Mouse (Mus musculus) G1E (cell line): ENCODE measurements around the gene Tmf1. TPM values are rescaled to one million over a fixed set of nuclear protein-coding genes. Genes with fewer than 3 reads are reported as not detected.

Source experiments
- ATAC-seq: 2 replicates; pipeline ENCODE4 v1.8.0; 2016; ENCODE audit warnings: mild to moderate bottlenecking; ENCODE audit not compliant: insufficient number of reproducible peaks, poor library complexity, low FRiP score, severe bottlenecking; ENCODE audit errors: extremely low read depth
- DNase-seq: peaks from one replicate; pipeline ENCODE4 v3.0.0; 2012; ENCODE audit warnings: low spot score
- H3K27me3 ChIP-seq: 2 replicates; pipeline ENCODE4 v1.6.1; 2012; ENCODE audit warnings: mild to moderate bottlenecking, low read length, inconsistent platforms; ENCODE audit not compliant: insufficient read depth
- H3K36me3 ChIP-seq: replicated peaks from 2 replicates; pipeline ENCODE3; 2012; ENCODE audit warnings: mild to moderate bottlenecking, inconsistent platforms
- H3K4me1 ChIP-seq: 2 replicates; pipeline ENCODE4 v1.6.1; 2012; ENCODE audit warnings: low read depth, low read length, inconsistent platforms, mixed read lengths; ENCODE audit not compliant: insufficient read depth
- H3K4me3 ChIP-seq: 2 replicates; pipeline ENCODE4 v1.5.1; 2012; ENCODE audit warnings: low read depth, mild to moderate bottlenecking, inconsistent platforms, low read length, moderate library complexity, mixed read lengths
- H3K9me3 ChIP-seq: replicated peaks from 2 replicates; pipeline ENCODE4 v1.6.1; 2012; ENCODE audit warnings: inconsistent platforms
- CTCF ChIP-seq: IDR thresholded peaks from 2 replicates; pipeline ENCODE4 v1.5.1; 2012; ENCODE audit warnings: low read depth, low read length, inconsistent platforms, mixed read lengths
- GATA1 ChIP-seq: IDR thresholded peaks from 2 replicates; pipeline ENCODE4 v1.6.1; 2012; ENCODE audit warnings: borderline replicate concordance, low read length, inconsistent platforms, mixed read lengths
- GATA2 ChIP-seq: IDR thresholded peaks from 2 replicates; pipeline ENCODE4 v1.6.1; 2012; ENCODE audit warnings: low read depth, low read length, inconsistent platforms, borderline replicate concordance
- POLR2AphosphoS5 ChIP-seq: IDR thresholded peaks from 2 replicates; pipeline ENCODE4 v1.6.1; 2012; ENCODE audit warnings: low read depth, low read length, inconsistent platforms; ENCODE audit not compliant: insufficient replicate concordance
- TAL1 ChIP-seq: conservative IDR thresholded peaks from 2 replicates; pipeline ENCODE4 v1.6.1; 2012; ENCODE audit warnings: low read depth, low read length, inconsistent platforms, mixed read lengths
- polyA plus RNA-seq: library from polyadenylated mRNA; stranded (reverse); fragments of >175 nt; gene quantifications from 2 replicates; pipeline ENCODE4 v1.2.3, GENCODE M21; 2012
- total RNA-seq, 2 experiments: library from RNA; stranded (forward) in 1 of 2; stranded (reverse) in 1 of 2; fragments of 200-1000 nt in 1 of 2; fragments of >200 nt in 1 of 2; fragmentation: Nextera tagmentation in 1 of 2; gene quantifications; 2 replicates each; pipeline ENCODE4 v1.2.3; 2014 to 2017

Tmf1 gene
- total and polyA plus RNA-seq, 3 experiments = 6.6 to 121 (median 38.5) TPM

DNA sequence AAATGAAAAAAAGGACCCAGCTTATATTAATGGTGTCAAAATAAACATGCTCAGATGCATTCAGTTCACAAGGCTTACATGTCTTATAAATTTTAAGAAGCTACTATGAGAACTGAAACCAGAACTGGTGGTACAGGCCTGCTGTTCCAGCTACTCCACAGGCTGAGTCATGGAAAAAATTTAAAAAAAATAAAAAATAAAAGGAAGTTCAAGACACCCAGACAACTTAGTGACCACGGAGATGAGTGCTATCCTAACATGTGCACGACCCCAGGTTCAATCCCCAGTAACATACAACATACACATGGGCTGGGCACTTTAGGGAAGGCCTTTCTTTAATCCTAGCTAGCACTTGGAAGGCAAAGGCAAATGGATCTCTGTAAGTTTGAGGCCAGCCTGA, 29.2 kb downstream of the Tmf1 start:
- Histone ChIP-seq H3K9me3 (no peaks in the 10 kb centered on the region), H3K27me3 (no peaks in the 10 kb centered on the region), H3K4me1 (peaks cover 22% of the 10 kb centered on the region), H3K4me3 (no peak overlapping the region), H3K36me3 (peaks cover 34% of the 10 kb centered on the region)
- no peak for TF ChIP-seq GATA1
- DNase-seq (no peak), ATAC-seq (no peak)

GRCm38 (mm10) chr6:97148383-97149251, 30.3 kb downstream of the Tmf1 start, which contains the start of gene Eogt:
Gene Eogt (minus strand): TSS chr6:97149182.
- ATAC-seq = peak; percentile 69
- H3K4me3 ChIP-seq = peak within 1 kb of the TSS; percentile 81
- no peaks in the 10 kb centered on the region for H3K27me3 ChIP-seq

DNA sequence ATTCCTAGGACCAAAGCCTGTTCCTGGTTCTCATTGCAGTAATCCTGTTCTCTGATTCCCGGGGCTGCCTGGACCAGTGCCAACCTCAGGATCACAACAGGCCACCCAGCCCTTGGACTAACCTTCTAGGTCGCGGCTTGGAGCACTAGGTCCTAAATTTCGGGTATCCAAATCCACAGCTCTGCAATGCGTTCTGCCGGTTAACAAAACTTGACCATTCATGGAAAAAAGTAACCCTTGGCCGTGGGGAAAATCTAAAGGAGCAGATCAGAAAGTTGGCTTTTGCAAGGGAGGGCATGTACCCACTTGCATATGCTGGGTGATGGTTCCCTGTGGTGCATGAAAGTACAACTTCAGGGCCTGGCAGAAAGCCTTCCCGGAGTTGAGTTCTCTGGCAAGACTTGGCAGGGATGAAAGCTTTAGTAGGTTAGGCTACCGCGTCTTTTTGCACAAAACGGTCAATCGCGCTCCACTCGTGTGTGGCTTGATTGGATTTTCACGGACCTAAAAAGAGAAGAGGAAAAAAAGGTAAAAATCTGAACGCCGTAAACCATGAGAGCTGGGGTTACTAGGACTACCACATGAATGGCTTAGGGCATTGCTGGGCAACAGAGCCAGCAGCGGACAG, 31.1 kb downstream of the Tmf1 start:
- Histone ChIP-seq H3K36me3 (peaks cover 43% of the 10 kb centered on the region), H3K4me3 (peak overlapping the region; percentile 81), H3K4me1 (peaks cover 22% of the 10 kb centered on the region), H3K9me3 (no peaks in the 10 kb centered on the region), H3K27me3 (no peaks in the 10 kb centered on the region)
- ATAC-seq = no peak
- DNase-seq = no peak
- TF ChIP-seq CTCF (no peak), GATA2 (no peak), GATA1 (no peak), TAL1 (no peak), POLR2AphosphoS5 (no peak)

More at GRCm38 (mm10) chr6:97148383-97149251, 30.3 kb downstream of the Tmf1 start, which contains the start of gene Eogt:
- TF ChIP-seq POLR2AphosphoS5 (no peak), TAL1 (no peak), GATA1 (no peak), CTCF (no peak), GATA2 (no peak)
- DNase-seq = peak; percentile 57
- Histone ChIP-seq H3K36me3 (peaks cover 42% of the 10 kb centered on the region), H3K9me3 (no peaks in the 10 kb centered on the region), H3K4me1 (peaks cover 22% of the 10 kb centered on the region)

DNA sequence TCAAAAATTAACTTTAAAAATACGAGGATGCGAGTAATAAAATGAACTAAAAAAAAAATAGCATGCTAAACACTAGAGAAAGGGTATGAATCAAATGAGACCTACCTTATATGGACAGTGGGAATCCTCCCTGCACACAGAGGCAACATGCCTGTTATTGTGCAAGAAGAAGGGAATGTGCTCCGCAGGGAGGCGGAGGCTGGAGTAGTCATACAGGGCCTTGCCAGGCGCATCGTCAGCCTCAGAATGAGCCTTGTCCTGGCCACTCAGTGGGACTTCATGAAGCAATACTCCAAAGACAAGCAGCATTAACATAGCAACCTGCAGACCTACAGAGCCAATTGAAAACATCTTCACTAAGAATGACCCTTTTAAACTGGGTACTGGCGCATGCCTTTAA, 33.8 kb downstream of the Tmf1 start:
- Histone ChIP-seq H3K4me1 (peaks cover 22% of the 10 kb centered on the region), H3K27me3 (no peaks in the 10 kb centered on the region), H3K9me3 (no peaks in the 10 kb centered on the region), H3K36me3 (peaks cover 55% of the 10 kb centered on the region), H3K4me3 (no peak overlapping the region)
- ATAC-seq = no peak
- TF ChIP-seq TAL1 (no peak), GATA2 (no peak)
- no peak for DNase-seq

- ATAC-seq = no peak
- H3K4me3 ChIP-seq = no peak overlapping the region
- TF ChIP-seq POLR2AphosphoS5 = no peak
- TF ChIP-seq GATA2 = no peak
- no peak for TF ChIP-seq TAL1
- TF ChIP-seq GATA1 = no peak
- no peak for TF ChIP-seq CTCF
- peaks cover 20% of the 10 kb centered on the region for H3K4me1 ChIP-seq
- H3K9me3 ChIP-seq = no peaks in the 10 kb centered on the region
- H3K36me3 ChIP-seq = peaks cover 63% of the 10 kb centered on the region
- H3K27me3 ChIP-seq = no peaks in the 10 kb centered on the region
- DNase-seq = no peak
Observed at GRCm38 (mm10) chr6:97144359-97144758, 34.6 kb downstream of the Tmf1 start.

GRCm38 (mm10) chr6:97142611-97143010, 36.3 kb downstream of the Tmf1 start:
- H3K4me3 ChIP-seq = no peak overlapping the region
- no peaks in the 10 kb centered on the region for H3K27me3 ChIP-seq
- no peak for ATAC-seq
- no peaks in the 10 kb centered on the region for H3K9me3 ChIP-seq
- no peak for DNase-seq
- H3K36me3 ChIP-seq = peaks cover 63% of the 10 kb centered on the region
- H3K4me1 ChIP-seq = peaks cover 4% of the 10 kb centered on the region
- no peak for TF ChIP-seq GATA2
- TF ChIP-seq TAL1 = no peak
- no peak for TF ChIP-seq GATA1
- no peak for TF ChIP-seq POLR2AphosphoS5
- no peak for TF ChIP-seq CTCF
